Mouse (Mus musculus): ENCODE data around the gene Kcnd3. TPM values are rescaled to one million over a fixed set of nuclear protein-coding genes. Genes with fewer than 3 reads are reported as not detected.

The Kcnd3 gene
- polyA plus RNA-seq, 1 experiment from 2014 or later = 1.1 TPM

GRCm38 (mm10) chr3:105602966-105603365 lies 150.8 kb downstream of the Kcnd3 start:
- no peaks in the 10 kb centered on the region for H3K4me1 ChIP-seq (replicated peaks; ENCODE audit: control insufficient read depth, insufficient read depth, low read length)
- no peaks in the 10 kb centered on the region for H3K9me3 ChIP-seq (ENCODE audit: control insufficient read depth)
- no peak overlapping the region for H3K4me2 ChIP-seq (replicated peaks; ENCODE audit: low read depth)
- no peak overlapping the region for H3K9ac ChIP-seq (ENCODE audit: low read depth, low read length)
- H3K36me3 ChIP-seq (ENCODE audit: control insufficient read depth, insufficient read depth) = no peaks in the 10 kb centered on the region
- H3K4me3 ChIP-seq (ENCODE audit: low read depth, low read length) = no peak overlapping the region
- TF ChIP-seq CTCF (IDR thresholded peaks at IDR 0.05; ENCODE audit: low read depth) = no peak
- ATAC-seq = no peak
- WGBS = 87% methylated on average over 5 of the region's 5 CpGs
- no peaks in the 10 kb centered on the region for H3K27me3 ChIP-seq (replicated peaks; ENCODE audit: control insufficient read depth, insufficient read depth, low read length)
- no peak overlapping the region for H3K27ac ChIP-seq (ENCODE audit: low read depth, low read length)

GRCm38 (mm10) chr3:105605726-105606125 lies 153.6 kb downstream of the Kcnd3 start:
- 72% methylated on average over 5 of the region's 5 CpGs for WGBS
- Histone ChIP-seq H3K36me3 (ENCODE audit: control insufficient read depth, insufficient read depth) (no peaks in the 10 kb centered on the region), H3K4me3 (ENCODE audit: low read depth, low read length) (no peak overlapping the region), H3K27ac (ENCODE audit: low read depth, low read length) (no peak overlapping the region), H3K9me3 (ENCODE audit: control insufficient read depth) (no peaks in the 10 kb centered on the region), H3K4me1 (replicated peaks; ENCODE audit: control insufficient read depth, insufficient read depth, low read length) (no peaks in the 10 kb centered on the region), H3K27me3 (replicated peaks; ENCODE audit: control insufficient read depth, insufficient read depth, low read length) (no peaks in the 10 kb centered on the region), H3K4me2 (replicated peaks; ENCODE audit: low read depth) (no peak overlapping the region), H3K9ac (ENCODE audit: low read depth, low read length) (no peak overlapping the region)
- TF ChIP-seq CTCF (IDR thresholded peaks at IDR 0.05; ENCODE audit: low read depth) = no peak
- no peak for ATAC-seq

DNA sequence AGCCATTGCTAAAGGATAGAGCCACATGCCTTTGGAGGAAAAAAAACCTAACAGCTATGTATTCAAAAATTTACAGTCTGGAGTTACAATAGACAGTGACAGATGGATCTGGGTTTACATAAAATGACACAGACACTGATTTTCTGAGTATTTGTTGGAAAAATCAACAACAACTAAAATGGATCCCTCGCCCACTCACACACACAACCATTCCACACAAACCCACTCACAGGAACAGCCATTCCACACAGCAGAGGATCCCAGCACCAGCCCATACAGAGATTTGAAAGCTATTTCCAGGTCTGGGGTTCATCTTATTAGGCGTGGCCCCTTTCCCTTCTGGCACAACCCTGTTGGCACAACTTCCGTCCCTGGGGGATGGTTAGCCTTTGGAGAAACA lies 156.7 kb downstream of the Kcnd3 start:
- 78% methylated on average over 3 of the region's 3 CpGs for WGBS

DNA sequence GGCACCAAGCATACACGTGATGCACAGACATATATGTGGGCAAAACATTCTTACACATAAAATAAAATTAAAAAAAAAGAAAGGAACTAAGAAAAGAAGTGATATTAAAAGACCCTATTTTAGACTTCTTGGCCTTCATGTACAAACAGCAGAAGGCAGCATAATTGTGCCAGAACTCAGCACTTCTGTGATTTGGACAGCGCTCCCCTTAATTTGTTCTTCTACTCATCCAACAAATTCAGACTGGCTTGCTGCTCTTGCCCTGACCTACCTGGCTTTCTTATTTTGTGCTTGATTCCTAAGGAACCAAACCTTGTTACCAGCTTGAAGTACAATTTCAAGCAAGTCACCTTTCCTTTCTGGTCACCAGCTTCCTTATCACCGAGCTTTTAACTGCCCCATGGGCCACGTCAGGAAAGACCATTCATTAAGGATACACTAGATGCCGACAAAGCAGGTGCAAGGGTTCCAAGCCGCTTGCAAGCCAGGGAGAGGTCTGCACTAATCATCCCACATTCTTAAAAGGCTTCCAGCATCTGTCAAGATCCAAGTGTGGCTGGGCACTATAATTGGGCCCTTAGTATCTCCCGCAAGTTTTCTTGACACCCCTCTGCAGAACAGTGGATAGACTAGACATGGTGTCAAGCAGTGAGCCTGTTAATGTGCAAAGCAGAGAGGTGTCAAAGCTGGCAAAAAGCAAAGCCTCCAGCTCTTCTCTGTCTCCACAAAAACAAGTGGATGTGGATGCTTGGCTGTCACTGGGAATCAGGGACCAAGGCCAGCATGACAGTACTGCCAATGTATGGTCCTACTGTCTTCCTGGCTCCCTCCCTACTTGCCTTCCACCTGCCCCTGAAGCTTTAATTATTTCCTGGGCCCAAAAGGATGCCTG lies 159.6 kb downstream of the Kcnd3 start:
- WGBS = 82% methylated on average over 7 of the region's 7 CpGs
- Histone ChIP-seq H3K27me3 (replicated peaks; ENCODE audit: control insufficient read depth, insufficient read depth, low read length) (no peaks in the 10 kb centered on the region), H3K4me3 (ENCODE audit: low read depth, low read length) (no peak overlapping the region), H3K27ac (ENCODE audit: low read depth, low read length) (no peak overlapping the region), H3K4me2 (replicated peaks; ENCODE audit: low read depth) (no peak overlapping the region), H3K9ac (ENCODE audit: low read depth, low read length) (no peak overlapping the region), H3K36me3 (ENCODE audit: control insufficient read depth, insufficient read depth) (no peaks in the 10 kb centered on the region), H3K9me3 (ENCODE audit: control insufficient read depth) (no peaks in the 10 kb centered on the region), H3K4me1 (replicated peaks; ENCODE audit: control insufficient read depth, insufficient read depth, low read length) (no peaks in the 10 kb centered on the region)
- no peak for TF ChIP-seq CTCF (IDR thresholded peaks at IDR 0.05; ENCODE audit: low read depth)
- ATAC-seq = no peak

More for the DNA sequence above, 156.7 kb downstream of the Kcnd3 start:
- no peak overlapping the region for H3K4me3 ChIP-seq (ENCODE audit: low read depth, low read length)
- no peak overlapping the region for H3K4me2 ChIP-seq (replicated peaks; ENCODE audit: low read depth)
- no peak overlapping the region for H3K9ac ChIP-seq (ENCODE audit: low read depth, low read length)
- no peak for ATAC-seq
- H3K27ac ChIP-seq (ENCODE audit: low read depth, low read length) = no peak overlapping the region
- H3K9me3 ChIP-seq (ENCODE audit: control insufficient read depth) = no peaks in the 10 kb centered on the region
- TF ChIP-seq CTCF (IDR thresholded peaks at IDR 0.05; ENCODE audit: low read depth) = no peak
- H3K27me3 ChIP-seq (replicated peaks; ENCODE audit: control insufficient read depth, insufficient read depth, low read length) = no peaks in the 10 kb centered on the region
- H3K4me1 ChIP-seq (replicated peaks; ENCODE audit: control insufficient read depth, insufficient read depth, low read length) = no peaks in the 10 kb centered on the region
- no peaks in the 10 kb centered on the region for H3K36me3 ChIP-seq (ENCODE audit: control insufficient read depth, insufficient read depth)

DNA sequence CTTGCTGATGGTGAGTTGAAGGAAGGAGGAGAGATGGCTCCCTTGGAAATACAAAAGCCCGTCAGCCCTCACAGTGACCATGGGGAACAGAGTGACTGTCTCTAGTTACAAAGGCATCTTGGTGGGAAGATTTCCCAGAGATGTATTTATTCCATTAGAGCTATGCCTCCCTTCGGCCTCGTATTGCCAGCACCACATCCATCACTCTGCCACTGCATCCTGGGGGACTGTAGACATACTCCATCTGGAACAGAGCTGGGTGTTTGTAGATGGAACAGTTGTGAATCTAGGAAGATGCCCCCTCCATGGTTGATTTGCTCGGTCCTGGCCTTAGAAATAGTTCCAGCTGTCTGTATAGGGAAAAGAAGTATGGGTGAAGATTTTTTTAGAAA lies 160.3 kb downstream of the Kcnd3 start:
- no peaks in the 10 kb centered on the region for H3K9me3 ChIP-seq (ENCODE audit: control insufficient read depth)
- no peak for TF ChIP-seq CTCF (IDR thresholded peaks at IDR 0.05; ENCODE audit: low read depth)
- no peaks in the 10 kb centered on the region for H3K4me1 ChIP-seq (replicated peaks; ENCODE audit: control insufficient read depth, insufficient read depth, low read length)
- H3K4me3 ChIP-seq (ENCODE audit: low read depth, low read length) = no peak overlapping the region
- no peaks in the 10 kb centered on the region for H3K36me3 ChIP-seq (ENCODE audit: control insufficient read depth, insufficient read depth)
- no peaks in the 10 kb centered on the region for H3K27me3 ChIP-seq (replicated peaks; ENCODE audit: control insufficient read depth, insufficient read depth, low read length)
- H3K9ac ChIP-seq (ENCODE audit: low read depth, low read length) = no peak overlapping the region
- no peak overlapping the region for H3K27ac ChIP-seq (ENCODE audit: low read depth, low read length)
- 60% methylated on average over 4 of the region's 4 CpGs for WGBS
- H3K4me2 ChIP-seq (replicated peaks; ENCODE audit: low read depth) = no peak overlapping the region
- no peak for ATAC-seq

DNA sequence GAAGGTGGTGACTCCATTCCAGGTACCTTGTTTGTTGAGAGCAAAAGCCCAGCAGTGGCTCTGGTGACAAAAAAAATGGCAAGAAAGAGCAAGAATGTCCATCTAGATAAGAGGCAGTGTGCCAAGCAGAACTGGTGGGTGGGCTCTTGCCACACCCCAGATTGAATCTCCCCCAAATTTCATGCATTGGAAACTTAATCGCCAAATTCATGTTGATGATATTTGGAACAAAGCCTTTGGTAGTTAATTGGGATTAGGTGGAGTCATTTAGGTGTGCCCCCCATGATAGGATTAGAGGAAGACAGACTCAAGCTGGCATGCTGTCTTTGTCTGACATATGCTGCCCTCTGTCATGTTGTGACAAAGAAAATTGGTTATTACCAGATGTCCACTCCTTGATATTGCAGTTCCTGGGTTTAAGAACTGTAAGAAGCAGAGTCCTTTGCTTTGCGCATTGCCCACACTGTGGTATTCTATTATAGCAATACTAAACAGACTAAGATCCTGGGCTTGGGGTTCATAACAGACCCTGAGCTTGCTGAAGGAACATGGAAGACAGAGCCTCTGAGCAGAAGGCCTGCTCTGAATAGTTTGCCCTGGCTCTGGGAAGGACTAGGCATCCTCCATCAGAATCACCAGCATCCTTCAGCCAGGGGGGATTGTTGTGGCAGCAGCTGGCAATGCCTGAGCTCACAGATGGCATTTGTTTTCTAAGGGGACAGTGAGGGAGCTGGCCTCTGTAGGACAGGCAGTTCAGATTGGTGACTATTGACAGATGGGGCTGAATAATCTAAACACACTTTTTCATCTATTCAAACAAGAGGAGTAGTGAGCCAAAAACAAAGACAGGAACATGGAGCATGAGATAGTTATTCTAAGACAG lies 165.0 kb downstream of the Kcnd3 start:
- no peaks in the 10 kb centered on the region for H3K9me3 ChIP-seq (ENCODE audit: control insufficient read depth)
- 92% methylated on average over 2 of the region's 2 CpGs for WGBS

More for the DNA sequence above, 165.0 kb downstream of the Kcnd3 start:
- Histone ChIP-seq H3K36me3 (ENCODE audit: control insufficient read depth, insufficient read depth) (no peaks in the 10 kb centered on the region), H3K4me1 (replicated peaks; ENCODE audit: control insufficient read depth, insufficient read depth, low read length) (no peaks in the 10 kb centered on the region), H3K9ac (ENCODE audit: low read depth, low read length) (no peak overlapping the region), H3K4me3 (ENCODE audit: low read depth, low read length) (no peak overlapping the region), H3K27ac (ENCODE audit: low read depth, low read length) (no peak overlapping the region), H3K4me2 (replicated peaks; ENCODE audit: low read depth) (no peak overlapping the region), H3K27me3 (replicated peaks; ENCODE audit: control insufficient read depth, insufficient read depth, low read length) (no peaks in the 10 kb centered on the region)
- ATAC-seq = no peak
- TF ChIP-seq CTCF (IDR thresholded peaks at IDR 0.05; ENCODE audit: low read depth) = no peak

Data from intestine, postnatal 0 days (tissue).